Comparison of ENCODE assay signal across 21 mouse cellular contexts in genomic region chr4:82543398-82543740, GRCm38 (mm10).
DNase-seq lines count a peak whose midpoint lies in the region; ATAC-seq and TF ChIP-seq lines count a peak whose summit lies in the region.
"Had no signal": no experiment of that assay in that cellular context is flagged by ENCODE, and none has a peak within 500 bp of the region (broad histone marks: within the 10 kb centered on the region; RNA-seq: fewer than 3 reads in every experiment).

No protein-coding gene starts in this region.

- H3K4me3 ChIP-seq in forebrain, embryonic 14.5 days (ENCODE audit: low read depth, low read length), result no peak overlapping the region
- H3K4me3 ChIP-seq in forebrain, embryonic 11.5 days (ENCODE audit: low read depth, low read length), result no peak overlapping the region
- H3K4me3 ChIP-seq in heart, embryonic 13.5 days, result no peak overlapping the region
- H3K4me3 ChIP-seq in heart, embryonic 10.5 days, result no peak overlapping the region
- H3K4me3 ChIP-seq in cortical plate, adult 2 months (ENCODE audit: insufficient read depth, low read length), result no peak overlapping the region
- H3K4me3 ChIP-seq: embryonic facial prominence, embryonic 13.5 days; heart, embryonic 15.5 days; hindbrain, embryonic 10.5 days; intestine, embryonic 15.5 days had no signal

- peaks cover 12% of the 10 kb centered on the region; the same call in 1 of the 2 replicates for H3K36me3 ChIP-seq in forebrain, embryonic 14.5 days (ENCODE audit: control insufficient read depth, insufficient read depth, low read length)
- H3K36me3 ChIP-seq in forebrain, embryonic 11.5 days (ENCODE audit: control insufficient read depth, insufficient read depth, low read length), result no peaks in the 10 kb centered on the region
- peaks cover 14% of the 10 kb centered on the region for H3K36me3 ChIP-seq in heart, embryonic 13.5 days
- no peaks in the 10 kb centered on the region for H3K36me3 ChIP-seq in heart, embryonic 10.5 days
- H3K36me3 ChIP-seq: embryonic facial prominence, embryonic 13.5 days; heart, embryonic 15.5 days; hindbrain, embryonic 10.5 days; intestine, embryonic 15.5 days had no signal

- no peak overlapping the region for H3K9ac ChIP-seq in forebrain, embryonic 14.5 days (ENCODE audit: low read length)
- H3K9ac ChIP-seq in forebrain, embryonic 11.5 days (ENCODE audit: low read length), result no peak overlapping the region
- H3K9ac ChIP-seq in heart, embryonic 13.5 days, result 0 out of 2 replicates have a peak overlapping the region, but pooled peaks have one; percentile 5
- H3K9ac ChIP-seq: embryonic facial prominence, embryonic 13.5 days; heart, embryonic 15.5 days; hindbrain, embryonic 14.5 days; intestine, embryonic 15.5 days had no signal

- DNase-seq in forebrain, embryonic 14.5 days (ENCODE audit: low spot score), result no peak
- DNase-seq in forebrain, embryonic 11.5 days (ENCODE audit: low spot score), result no peak
- no peak for DNase-seq in heart, embryonic 10.5 days (ENCODE audit: low spot score)
- DNase-seq in ES-CJ7 (ENCODE audit: low read depth, low spot score), result peak; percentile 38
- DNase-seq in ovary, postnatal 10 days (ENCODE audit: low spot score), result no peak
- DNase-seq in cerebellum, postnatal 36 days, result no peak
- DNase-seq: adrenal gland, adult 8-10 months; adrenal gland, postnatal 36 days; cerebellum, adult 8-10 months; cerebellum, postnatal 14 days; gastrocnemius, postnatal 25 days; heart, postnatal 14 days; kidney, adult 8-10 months had no signal

- no peak for ATAC-seq in forebrain, embryonic 14.5 days
- no peak for ATAC-seq in forebrain, embryonic 11.5 days (replicated peaks; ENCODE audit: low FRiP score)
- ATAC-seq in heart, embryonic 13.5 days (ENCODE audit: extremely low read depth, insufficient number of reproducible peaks, low FRiP score, low TSS enrichment), result no peak
- ATAC-seq: Patski had no signal

- WGBS in forebrain, embryonic 14.5 days, result 42% methylated on average over 4 of the region's 4 CpGs
- WGBS in forebrain, embryonic 11.5 days, result 36% methylated on average over 4 of the region's 4 CpGs
- WGBS in heart, embryonic 13.5 days, result 71% methylated on average over 4 of the region's 4 CpGs
- 68% methylated on average over 4 of the region's 4 CpGs for WGBS in heart, embryonic 10.5 days

- no peak for TF ChIP-seq POLR2A in cortical plate, adult 2 months (IDR thresholded peaks at IDR 0.05; ENCODE audit: extremely low read depth, insufficient read depth, low read length)

- no peaks in the 10 kb centered on the region for H3K27me3 ChIP-seq in forebrain, embryonic 14.5 days (replicated peaks; ENCODE audit: control insufficient read depth, insufficient read depth, low read length)
- peaks cover 6% of the 10 kb centered on the region; the same call in 1 of the 2 replicates for H3K27me3 ChIP-seq in forebrain, embryonic 11.5 days (ENCODE audit: control insufficient read depth, insufficient read depth, low read length)
- no peaks in the 10 kb centered on the region for H3K27me3 ChIP-seq in heart, embryonic 13.5 days (replicated peaks)
- peaks cover 14% of the 10 kb centered on the region; the same call in 1 of the 2 replicates for H3K27me3 ChIP-seq in heart, embryonic 10.5 days (ENCODE audit: insufficient read depth, poor library complexity, severe bottlenecking)
- H3K27me3 ChIP-seq: embryonic facial prominence, embryonic 13.5 days; heart, embryonic 15.5 days; intestine, embryonic 15.5 days; Patski had no signal

- 0 out of 2 replicates have a peak overlapping the region, but pooled peaks have one; percentile 16 for H3K27ac ChIP-seq in forebrain, embryonic 14.5 days (ENCODE audit: low read depth, low read length)
- H3K27ac ChIP-seq in forebrain, embryonic 11.5 days (ENCODE audit: low read depth, low read length), result no peak overlapping the region
- H3K27ac ChIP-seq in heart, embryonic 13.5 days (replicated peaks), result no peak overlapping the region
- H3K27ac ChIP-seq in heart, embryonic 10.5 days, result no peak overlapping the region
- 0 out of 2 replicates have a peak overlapping the region, but pooled peaks have one; percentile 28 for H3K27ac ChIP-seq in cortical plate, adult 2 months (ENCODE audit: insufficient read depth, low read length)
- H3K27ac ChIP-seq: embryonic facial prominence, embryonic 13.5 days; heart, embryonic 15.5 days; hindbrain, embryonic 10.5 days; hindbrain, embryonic 14.5 days; intestine, embryonic 15.5 days had no signal

- H3K9me3 ChIP-seq in forebrain, embryonic 14.5 days (replicated peaks; ENCODE audit: control insufficient read depth, low read length), result no peaks in the 10 kb centered on the region
- H3K9me3 ChIP-seq in forebrain, embryonic 11.5 days (ENCODE audit: control insufficient read depth, low read length), result no peaks in the 10 kb centered on the region
- H3K9me3 ChIP-seq in heart, embryonic 13.5 days, result no peaks in the 10 kb centered on the region
- H3K9me3 ChIP-seq in heart, embryonic 10.5 days, result no peaks in the 10 kb centered on the region
- H3K9me3 ChIP-seq: embryonic facial prominence, embryonic 13.5 days; heart, embryonic 15.5 days; hindbrain, embryonic 10.5 days; intestine, embryonic 15.5 days had no signal

- no peak for TF ChIP-seq CTCF in cortical plate, adult 2 months (IDR thresholded peaks at IDR 0.05; ENCODE audit: extremely low read depth, insufficient read depth, low read length)

- H3K4me2 ChIP-seq in forebrain, embryonic 14.5 days (ENCODE audit: low read length), result no peak overlapping the region
- no peak overlapping the region for H3K4me2 ChIP-seq in forebrain, embryonic 11.5 days (ENCODE audit: low read depth, low read length, severe bottlenecking)
- no peak overlapping the region for H3K4me2 ChIP-seq in heart, embryonic 13.5 days
- H3K4me2 ChIP-seq: embryonic facial prominence, embryonic 13.5 days; heart, embryonic 15.5 days; hindbrain, embryonic 14.5 days; intestine, embryonic 15.5 days had no signal

- peaks cover 23% of the 10 kb centered on the region for H3K4me1 ChIP-seq in forebrain, embryonic 14.5 days (ENCODE audit: control insufficient read depth, insufficient read depth, low read length)
- H3K4me1 ChIP-seq in forebrain, embryonic 11.5 days (replicated peaks; ENCODE audit: control insufficient read depth, insufficient read depth, low read length), result no peaks in the 10 kb centered on the region; the same call in 1 of the 2 replicates
- H3K4me1 ChIP-seq in heart, embryonic 13.5 days, result peaks cover 45% of the 10 kb centered on the region
- peaks cover 18% of the 10 kb centered on the region for H3K4me1 ChIP-seq in heart, embryonic 10.5 days
- peaks cover 3% of the 10 kb centered on the region; the same call in 1 of the 2 replicates for H3K4me1 ChIP-seq in cortical plate, adult 2 months (ENCODE audit: control insufficient read depth, insufficient read depth, low read length)

Comparison
In these comparisons a context has a peak if more than half of its experiments do, and no peak if none do; other contexts are left out.
1. H3K27ac ChIP-seq: peak in forebrain, embryonic 14.5 days (single experiment) and cortical plate, adult 2 months (single experiment); none in forebrain, embryonic 11.5 days (single experiment), heart, embryonic 13.5 days (single experiment) and heart, embryonic 10.5 days (single experiment).